Mouse (Mus musculus) megakaryocyte-erythroid progenitor cell, adult 5-6 weeks (primary cell): ENCODE measurements around the gene Gm12216. TPM values are rescaled to one million over a fixed set of nuclear protein-coding genes. Genes with fewer than 3 reads are reported as not detected.
A peak's percentile ranks its signal among the peaks of the same experiment; 100 is the strongest.
"Not testable (repeated sequence)": the region's sequence is repeated elsewhere in the genome, so short reads cannot be mapped to it uniquely, and the experiment has no call there.

Experiments
- ATAC-seq: replicated peaks from 2 replicates; pipeline ENCODE4 v1.8.0; 2016; ENCODE audit warnings: mild to moderate bottlenecking, inconsistent platforms; ENCODE audit not compliant: severe bottlenecking, poor library complexity, low FRiP score, low TSS enrichment
- total RNA-seq, 2 experiments: library from RNA; stranded (forward) in 1 of 2; stranded (reverse) in 1 of 2; fragments of 200-1000, 215-1000 nt in 1 of 2; fragments of >200 nt in 1 of 2; fragmentation: Nextera tagmentation in 1 of 2; gene quantifications; 2 replicates each; pipeline ENCODE4 v1.2.3; 2014 to 2017

Gene Gm12216
- total RNA-seq (2014; fragmentation: Nextera tagmentation) (5.5 and 12.6 TPM in 2 replicates), total RNA-seq (2017) (1.5 TPM in 1 of 2 replicates, not detected in the other)

DNA sequence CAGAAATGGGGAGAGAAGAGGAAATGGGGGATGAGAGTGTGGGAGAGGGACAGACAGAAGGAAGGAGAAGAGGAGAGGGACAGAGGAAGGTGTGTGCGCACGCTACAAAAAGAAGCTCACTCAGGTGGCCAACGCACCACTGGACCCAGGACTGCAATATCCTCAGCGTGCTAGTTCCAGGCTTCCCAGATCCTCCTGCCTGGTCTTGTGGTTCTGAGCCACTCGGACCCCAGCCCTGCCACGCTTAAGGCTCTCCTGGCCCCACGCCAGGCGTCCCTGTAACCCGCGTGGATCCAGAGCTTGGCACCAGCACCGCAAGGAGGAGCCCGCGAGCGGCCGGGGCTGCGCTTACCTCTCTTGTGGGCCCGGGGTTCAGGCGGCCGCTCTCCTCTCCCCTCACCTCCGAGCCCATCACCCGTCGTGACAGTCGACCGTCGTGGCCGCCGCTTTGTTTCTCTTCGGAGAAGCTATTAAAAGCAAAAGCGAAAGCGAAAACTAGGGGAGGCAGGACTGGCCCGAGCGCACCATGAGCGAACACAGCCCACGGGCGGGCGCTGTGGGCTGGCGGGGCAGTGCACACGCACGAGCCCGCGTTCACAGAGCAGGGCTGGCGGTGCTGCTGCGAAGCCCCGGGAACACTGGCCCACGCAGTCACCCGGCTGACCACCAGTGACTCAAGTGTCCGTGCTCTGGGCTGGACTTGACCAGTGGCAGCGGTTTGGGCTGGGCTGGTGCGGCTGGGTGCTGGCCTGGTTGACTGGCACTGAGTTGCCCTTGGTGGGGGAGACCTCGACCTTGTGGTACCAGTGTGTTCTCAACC lies at the start of gene Gm12216:
Gene Gm12216, minus strand, starts transcription at position 496 of the 820 bp plus-strand sequence.
- ATAC-seq, result peak; percentile 90

DNA sequence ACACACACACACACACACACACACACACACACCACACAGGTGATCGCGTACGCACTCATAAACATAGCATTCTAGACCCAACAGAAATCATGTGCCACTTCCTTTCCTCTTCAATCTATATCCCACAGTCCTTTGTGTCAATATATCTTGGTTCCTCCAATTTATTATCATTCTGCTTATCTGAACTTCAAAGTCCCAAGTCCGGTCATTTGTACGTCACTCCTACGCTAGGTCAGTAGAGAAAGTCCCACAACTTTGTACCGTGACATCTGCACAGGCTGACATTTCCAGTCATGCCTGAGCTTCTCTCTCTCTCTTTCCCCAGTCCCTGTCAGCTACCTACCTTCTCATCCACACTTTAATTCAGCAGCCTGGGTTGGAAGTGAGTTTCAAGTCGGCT lies 49.6 kb upstream of the Gm12216 start:
- no peak for ATAC-seq

DNA sequence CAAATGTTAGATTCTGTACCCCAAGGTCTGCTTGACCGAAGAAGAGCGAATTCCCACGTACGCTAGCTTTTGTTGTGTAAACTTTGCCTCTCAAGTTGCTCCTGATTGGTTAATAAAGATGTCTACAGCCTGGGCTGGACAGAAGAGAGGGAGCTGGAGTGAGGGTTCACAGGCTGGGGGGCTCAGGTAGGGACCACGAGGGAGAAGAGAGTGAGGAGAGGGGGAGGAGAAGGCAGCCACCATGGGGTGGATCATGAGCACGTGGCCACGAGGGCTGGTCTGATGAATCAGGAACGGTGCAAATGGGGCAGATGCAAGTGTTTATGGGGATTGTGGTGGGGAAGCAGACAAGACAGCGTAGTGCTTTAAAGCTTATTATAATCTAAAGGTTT lies 45.5 kb upstream of the Gm12216 start:
- no peak for ATAC-seq

DNA sequence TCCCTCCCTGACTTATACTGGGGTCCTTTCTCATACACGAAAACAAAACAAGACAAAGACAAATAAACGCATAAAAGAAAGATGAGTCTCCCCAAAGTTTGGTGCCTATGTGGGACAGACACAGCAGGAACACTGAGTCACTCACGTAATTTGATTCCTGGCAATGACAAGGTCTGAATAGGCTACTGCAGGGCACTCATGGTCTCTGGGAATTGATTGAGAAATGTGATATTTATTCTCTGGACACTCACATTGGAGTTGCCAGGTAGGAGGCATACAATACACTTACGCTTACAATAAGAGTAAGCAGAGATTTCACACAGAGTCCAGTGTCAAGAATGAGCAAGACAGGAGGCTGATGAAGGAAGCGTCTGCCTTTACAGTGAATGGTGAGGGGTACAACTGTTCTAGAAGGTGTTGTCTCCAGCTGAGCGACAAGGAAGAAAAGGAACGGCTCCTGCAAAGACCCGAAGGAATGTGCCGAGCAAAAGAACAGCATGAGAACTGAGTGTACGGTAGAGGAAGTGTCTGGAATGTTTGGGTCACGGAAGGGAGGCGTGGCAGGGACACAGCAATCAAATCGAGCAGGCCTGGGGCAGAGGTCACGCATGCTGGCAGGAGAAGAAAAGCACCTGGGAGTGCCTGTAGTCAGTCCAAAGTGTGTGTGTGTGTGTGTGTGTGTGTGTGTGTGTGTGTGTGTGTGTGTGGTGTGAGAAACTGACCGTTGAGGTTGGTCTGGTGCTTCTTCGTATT lies 44.9 kb upstream of the Gm12216 start:
- no peak for ATAC-seq

DNA sequence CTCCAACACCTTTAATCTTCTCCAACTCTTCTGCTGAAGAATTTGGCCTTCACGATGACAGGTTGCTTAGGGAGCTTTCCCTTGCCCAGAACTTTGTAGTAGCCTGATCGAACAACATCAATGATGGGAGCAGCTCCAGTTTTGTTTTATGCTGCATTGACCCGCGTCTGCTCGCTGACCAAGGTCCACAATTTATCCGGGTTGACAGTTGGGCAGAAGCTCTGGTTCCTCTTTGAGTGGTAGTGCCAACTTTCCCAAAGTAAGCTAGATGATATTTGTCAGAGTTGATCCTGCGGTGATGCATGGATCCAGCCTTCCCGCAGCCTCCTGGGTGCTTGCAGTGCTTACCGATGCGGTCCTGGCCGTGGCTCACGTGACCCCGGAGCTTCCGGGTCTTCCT lies 43.7 kb upstream of the Gm12216 start:
- ATAC-seq, result no peak

DNA sequence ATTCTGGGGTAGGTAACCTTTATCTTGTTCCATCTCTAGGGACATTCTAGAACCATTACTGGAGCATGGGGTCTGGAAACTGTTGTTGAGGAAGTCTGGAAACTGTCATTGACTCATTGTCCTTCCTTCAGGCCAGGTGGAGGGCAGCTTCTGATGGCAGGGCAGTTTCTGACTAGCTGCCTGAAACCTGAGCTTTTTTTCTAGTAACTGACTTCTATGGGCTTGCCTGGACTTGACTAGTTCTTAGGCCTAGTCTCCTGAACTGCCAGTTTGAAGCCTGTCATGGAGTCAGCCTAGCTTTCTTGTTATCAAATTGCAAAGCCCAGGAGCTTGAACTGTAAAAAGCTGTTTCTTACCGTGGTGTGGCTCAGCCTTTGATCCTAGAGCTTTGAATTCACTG lies 41.9 kb upstream of the Gm12216 start:
- ATAC-seq, result no peak

DNA sequence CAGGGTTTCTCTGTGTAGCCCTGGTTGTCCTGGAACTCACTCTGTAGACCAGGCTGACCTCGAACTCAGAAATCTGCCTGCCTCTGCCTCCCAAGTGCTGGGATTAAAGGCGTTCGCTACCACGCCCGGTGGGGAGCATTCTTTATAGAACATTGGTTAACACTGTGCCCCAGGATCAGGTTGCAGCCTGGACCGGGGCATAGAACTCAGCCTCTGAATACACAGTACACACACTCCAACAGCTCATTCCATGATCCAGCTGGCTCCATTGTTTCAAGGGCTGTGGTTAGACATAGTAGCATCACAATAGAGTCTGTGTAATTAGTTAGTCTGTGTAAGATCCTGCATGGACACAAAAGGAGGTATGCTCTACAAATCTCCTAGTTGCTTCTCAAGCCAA lies 40.9 kb upstream of the Gm12216 start:
- no peak for ATAC-seq

DNA sequence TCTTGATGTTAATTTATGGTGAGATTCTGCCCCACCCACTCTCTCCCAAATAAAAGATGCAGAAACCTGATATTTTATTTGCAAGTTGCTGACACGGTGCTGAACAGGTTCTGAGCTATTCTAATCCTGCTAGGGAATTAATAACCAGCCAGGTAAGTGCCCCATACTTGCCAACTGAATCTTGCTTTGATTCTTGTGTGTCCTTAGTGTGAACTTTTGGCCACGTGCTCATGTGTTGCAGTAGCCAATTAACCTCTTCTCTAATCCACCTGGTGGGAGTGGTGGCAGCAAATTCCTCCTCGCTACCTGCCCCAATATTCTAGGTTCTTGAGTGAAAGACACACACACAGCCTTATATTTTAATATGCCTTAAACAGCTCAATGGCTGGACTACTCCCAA lies 39.9 kb upstream of the Gm12216 start:
- no peak for ATAC-seq

DNA sequence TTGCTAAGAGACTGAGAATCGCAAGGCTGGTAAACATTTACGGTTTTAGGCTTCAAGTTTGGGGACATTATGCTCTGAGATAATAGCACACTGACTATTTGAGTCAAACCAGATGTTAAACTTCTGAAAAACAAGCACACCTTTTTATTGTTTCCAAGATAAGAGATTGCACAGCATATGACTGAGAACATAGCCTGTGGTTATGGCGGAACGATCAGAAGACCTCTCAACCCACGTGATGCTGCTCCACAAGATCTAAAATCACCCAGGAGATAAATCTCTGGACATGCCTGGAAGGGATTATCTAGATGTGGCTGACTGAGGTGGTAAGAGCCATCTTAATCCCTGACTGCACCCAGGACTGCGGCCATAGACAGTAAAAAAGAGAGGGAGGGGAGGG lies 37.9 kb upstream of the Gm12216 start:
- ATAC-seq, result no peak

DNA sequence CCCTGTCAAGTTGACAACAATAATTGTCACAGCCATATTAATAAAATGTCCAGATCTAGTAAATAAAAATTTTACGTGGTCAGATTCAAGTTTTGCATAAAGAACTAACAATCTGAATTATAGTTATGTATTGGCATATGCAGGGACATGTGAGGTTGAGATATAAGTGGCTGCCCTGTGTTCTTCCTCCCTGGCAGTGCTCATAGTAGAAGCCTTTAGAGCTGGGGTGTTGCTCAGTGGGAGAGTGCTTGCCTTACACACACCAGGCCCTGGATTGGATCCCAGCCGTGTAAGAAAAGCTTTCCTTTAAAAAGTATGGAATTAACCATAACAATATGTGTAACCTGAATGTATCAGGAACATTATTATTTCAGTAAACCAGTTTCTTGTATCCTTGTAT lies 34.4 kb upstream of the Gm12216 start:
- ATAC-seq, result no peak

DNA sequence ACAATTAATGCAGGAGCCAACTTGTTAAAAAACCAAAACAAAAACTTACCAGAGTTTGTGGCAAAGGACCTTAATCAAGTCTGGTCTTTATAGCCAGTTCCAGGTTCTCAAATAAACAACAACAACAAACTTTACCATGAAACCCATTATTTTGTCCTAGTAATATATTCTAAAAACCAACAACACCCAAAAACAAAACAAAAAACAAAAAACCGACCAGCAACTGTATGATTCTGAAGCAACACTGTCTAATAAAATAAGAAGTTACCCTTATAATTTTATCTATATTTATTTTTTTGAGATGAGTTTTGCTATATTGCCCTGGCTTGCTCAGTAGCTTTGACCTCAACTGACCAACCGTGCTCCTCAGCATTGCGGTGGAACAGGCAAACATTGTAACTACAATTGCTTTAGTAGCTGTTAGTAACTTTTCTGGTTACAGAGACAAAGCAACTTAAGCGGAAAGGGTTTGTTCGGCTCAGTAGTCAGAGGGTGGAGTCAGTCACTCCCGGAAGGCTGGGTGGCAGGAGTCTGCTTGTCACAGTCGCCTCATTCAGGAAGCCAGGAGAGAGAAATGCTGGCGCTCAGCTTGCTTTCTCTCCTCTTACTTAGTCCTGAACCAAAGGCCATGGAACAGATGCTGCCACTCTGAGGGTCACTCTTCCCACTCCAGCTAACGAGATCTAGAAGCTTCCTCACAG lies 33.8 kb upstream of the Gm12216 start:
- peak; percentile 55; the same call in 1 of the 2 replicates for ATAC-seq

DNA sequence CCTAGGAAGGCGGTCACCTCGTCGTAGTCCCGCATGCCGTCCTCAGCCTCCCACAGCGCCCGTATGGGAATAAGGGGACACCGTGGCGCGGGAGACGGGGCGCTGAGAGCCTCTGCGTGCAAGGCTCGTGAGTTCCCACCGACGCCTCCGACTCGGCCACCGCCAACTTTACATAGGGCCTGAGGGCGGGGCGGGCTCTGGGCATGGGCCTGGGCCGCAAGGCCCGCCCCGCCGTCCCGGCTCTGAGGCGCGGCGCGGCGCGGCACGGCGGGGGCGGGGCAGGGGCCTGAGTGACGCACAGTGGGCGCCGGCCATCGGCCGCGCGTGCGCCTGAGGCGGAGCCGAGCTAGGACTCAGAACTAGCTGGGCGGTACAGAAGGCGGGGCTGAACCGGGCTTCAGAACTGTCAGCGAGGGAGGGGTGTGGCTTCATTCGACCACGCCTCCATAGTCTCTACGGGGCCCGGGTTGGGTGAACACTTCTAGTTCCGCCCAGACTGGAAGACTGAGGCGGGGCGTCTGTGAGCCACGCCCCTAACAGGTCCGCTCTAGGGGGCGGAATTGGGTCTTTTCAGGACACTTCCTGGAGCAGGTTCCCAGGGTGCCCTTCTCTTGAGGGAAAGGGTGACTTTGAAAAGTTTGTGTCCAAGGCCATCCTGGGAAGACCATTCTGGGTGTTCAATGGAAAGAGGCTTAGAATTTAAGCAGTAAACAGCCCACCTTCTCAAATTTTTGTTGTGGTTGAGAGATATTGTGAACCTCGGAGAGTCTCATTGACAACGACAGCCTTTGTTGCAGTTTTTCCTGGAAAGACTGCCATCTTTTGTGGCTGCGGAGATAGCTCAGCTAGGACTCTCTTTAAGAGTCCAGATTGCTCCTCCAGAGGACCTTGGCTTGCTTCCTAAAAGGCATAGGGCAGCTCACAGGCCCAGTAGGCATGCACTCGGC lies 32.7 kb upstream of the Gm12216 start, which contains the start of gene Slc22a5:
Gene Slc22a5, minus strand, starts transcription at position 156 of the 947 bp plus-strand sequence.
- peak; percentile 96 for ATAC-seq

DNA sequence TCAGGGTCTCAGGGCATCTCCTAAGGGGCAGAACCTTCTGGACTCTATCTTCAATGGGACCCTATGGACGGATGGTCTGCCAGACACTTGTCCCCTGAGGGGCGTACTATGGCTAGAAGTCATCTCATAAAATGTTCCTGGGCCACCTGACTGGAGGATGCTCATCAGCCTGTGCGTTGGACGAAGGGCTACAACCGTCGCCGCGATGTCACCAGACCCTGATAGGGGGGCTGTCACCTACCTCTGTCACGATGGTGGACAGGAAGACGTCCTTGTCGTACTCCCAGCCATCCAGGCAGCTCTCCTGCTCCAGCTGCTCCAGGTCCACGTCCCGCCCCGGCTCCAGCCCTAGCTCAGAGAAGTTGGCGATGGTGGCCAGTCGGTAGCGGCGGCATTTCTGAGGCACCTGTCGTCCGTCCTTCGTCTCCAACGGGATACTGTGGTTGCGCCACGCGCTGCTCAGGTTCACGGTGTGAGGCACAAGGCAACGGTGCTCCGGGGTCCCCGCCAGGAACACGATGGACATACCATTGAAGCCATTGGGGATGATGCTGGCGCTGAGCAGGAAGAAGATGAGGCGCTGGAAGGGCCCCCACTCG lies 31.9 kb upstream of the Gm12216 start:
- ATAC-seq, result peak; percentile 31

DNA sequence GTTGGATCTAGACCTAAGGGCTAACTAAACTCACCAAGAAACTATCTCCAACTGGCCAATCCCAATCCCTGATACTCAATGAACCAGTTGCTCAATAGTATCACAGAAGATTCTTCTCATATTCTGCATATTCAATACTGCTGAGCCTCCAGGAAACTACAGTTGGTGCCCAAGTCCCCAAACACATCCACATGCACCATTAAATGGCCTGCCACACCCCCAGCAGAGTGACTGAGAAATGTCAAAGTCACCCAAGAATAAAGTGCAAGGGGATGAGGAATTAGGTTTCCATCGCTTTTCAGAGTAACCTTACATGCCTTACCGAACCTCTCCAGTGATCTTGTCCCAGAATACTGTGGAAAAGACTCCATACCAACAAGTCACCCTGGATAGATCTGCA lies 31.2 kb upstream of the Gm12216 start:
- no peak for ATAC-seq

DNA sequence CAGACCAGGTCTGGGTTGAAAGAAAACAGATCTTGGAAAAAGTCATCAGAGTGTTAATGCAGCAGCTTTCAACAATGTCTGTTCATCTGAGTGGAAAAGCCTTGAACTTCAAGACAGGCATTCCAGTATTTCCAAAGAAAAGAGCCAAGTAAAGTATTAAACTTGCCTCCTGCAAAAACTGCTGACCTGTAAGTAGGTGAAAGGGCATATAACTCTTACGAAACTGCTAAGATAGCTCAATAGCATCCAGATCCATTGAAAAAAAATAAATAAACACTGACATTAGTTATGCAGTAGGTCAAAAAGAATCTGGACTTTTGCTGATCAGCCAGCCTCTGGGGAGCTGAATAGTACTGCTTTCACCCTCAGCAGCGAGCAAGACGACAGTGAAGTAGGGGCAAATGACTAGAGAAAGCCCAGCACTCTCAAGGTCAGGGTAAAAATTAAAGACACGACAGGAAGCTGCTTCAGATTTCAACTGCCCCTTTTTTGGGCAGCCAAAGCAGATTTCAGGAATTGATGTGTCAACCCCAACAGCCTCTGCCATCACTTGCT lies 30.1 kb upstream of the Gm12216 start:
- ATAC-seq, result no peak

DNA sequence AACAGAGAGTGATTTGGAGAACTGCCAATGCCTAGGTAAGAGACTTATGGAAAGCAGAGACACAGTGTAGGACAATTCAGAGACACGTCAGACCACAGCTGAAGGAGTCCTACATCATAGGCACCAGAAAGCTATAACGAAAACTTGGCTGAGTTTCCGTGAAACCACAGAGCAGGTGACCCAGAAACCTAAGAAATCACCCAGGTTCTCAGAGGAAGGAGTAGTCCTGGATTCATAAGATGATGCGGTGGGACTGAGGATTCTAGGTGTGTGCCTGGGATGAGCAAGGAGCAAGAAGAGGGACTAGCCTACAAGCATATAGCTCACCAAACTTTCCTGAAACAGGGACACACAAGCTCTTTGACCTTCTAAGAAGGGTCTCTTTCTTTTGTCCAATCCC lies 29.2 kb upstream of the Gm12216 start:
- no peak for ATAC-seq

DNA sequence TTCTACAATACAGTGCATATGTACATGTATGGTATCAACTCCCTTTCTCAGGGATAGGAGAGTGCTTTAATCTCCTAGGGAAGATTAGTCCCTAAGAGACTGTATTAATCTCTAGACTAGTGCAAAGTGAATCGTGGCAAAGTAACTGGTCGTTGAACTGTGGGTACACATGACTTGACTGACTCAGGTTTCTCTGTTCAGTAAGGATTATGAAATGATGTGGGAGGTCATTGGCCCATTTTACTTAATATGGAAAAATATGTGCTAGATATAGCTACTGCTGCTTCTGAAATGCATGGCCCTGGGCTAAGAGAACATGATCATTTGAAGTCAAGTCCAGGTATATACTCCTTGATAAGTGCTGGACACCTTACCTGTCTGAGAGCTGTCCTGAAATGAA lies 24.2 kb upstream of the Gm12216 start:
- ATAC-seq, result no peak

DNA sequence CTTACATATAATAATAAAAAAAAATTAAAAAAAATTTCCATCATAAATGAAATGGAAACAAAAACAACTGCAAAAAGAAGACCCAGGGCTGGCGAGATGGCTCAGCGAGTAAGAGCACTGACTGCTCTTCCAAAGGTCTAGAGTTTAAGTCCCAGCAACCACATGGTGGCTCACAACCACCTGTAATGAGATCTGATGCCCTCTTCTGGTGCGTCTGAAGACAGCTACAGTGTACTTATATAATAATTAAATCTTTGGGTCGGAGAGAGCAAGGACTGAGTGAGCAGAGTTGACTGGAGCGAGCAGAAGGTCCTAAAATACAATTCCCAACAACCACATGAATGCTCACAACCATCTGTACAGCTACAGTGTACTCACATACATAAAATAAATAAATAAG lies 19.0 kb upstream of the Gm12216 start:
- ATAC-seq, result not testable (repeated sequence)
